8 mouse cellular contexts compared by ENCODE assay signal in the genomic region with DNA sequence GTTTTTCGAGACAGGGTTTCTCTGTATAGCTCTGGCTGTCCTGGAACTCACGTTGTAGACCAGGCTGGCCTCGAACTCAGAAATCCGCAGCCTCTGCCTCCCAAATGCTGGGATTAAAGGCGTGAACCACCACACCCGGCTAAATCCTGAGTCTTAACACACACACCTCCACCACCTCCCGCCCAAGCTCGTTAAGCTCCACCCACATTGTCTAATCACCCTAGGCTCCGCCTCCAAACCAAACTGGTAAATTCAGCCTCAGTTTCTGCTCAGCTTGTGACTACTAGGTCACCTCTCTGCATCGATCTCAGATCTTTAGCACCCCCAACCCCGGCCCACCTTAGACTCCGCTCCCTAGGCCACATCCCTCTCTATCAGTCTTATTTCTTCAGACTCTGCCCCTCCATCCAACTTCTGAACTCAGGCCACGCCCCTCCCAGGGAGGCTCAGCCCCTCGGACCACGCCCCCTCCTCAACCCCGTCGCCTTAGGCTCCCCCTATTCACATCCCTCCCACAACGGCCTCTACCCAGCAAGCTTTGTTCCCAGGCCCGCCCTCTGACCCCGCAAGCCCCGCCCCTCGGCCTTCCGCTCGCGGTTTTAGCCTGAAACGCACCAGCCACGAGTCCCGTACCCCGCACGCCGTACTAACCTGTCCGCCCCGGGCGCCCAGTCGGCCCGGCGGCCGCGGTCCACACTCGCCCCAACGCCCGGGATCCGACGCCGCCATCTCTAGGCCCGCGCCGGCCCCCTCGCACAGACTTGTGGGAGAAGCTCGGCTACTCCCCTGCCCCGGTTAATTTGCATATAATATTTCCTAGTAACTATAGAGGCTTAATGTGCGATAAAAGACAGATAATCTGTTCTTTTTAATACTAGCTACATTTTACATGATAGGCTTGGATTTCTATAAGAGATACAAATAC. TPM values are rescaled to one million over a fixed set of nuclear protein-coding genes. Genes with fewer than 3 reads are reported as not detected.
DNase-seq lines count a peak whose midpoint lies in the region; ATAC-seq and TF ChIP-seq lines count a peak whose summit lies in the region.

Gene Med16, minus strand, starts transcription at position 757 of the 925 bp plus-strand sequence.

- H3K4me1 ChIP-seq in ES-Bruce4 (ENCODE audit: control insufficient read depth, insufficient read depth, low read length): no peaks in the 10 kb centered on the region
- peaks cover 4% of the 10 kb centered on the region; the same call in 1 of the 2 replicates for H3K4me1 ChIP-seq in forebrain, embryonic 14.5 days (ENCODE audit: control insufficient read depth, insufficient read depth, low read length)
- H3K4me1 ChIP-seq in neural tube, embryonic 15.5 days: peaks cover 16% of the 10 kb centered on the region

- no peaks in the 10 kb centered on the region for H3K36me3 ChIP-seq in ES-Bruce4 (ENCODE audit: control insufficient read depth, insufficient read depth, low read length, poor library complexity, severe bottlenecking)
- peaks cover 44% of the 10 kb centered on the region for H3K36me3 ChIP-seq in forebrain, embryonic 14.5 days (ENCODE audit: control insufficient read depth, insufficient read depth, low read length)
- peaks cover 44% of the 10 kb centered on the region for H3K36me3 ChIP-seq in neural tube, embryonic 15.5 days

- 2% methylated on average over 52 of the region's 52 CpGs for WGBS in forebrain, embryonic 14.5 days
- WGBS in neural tube, embryonic 15.5 days: 1% methylated on average over 52 of the region's 52 CpGs

- H3K9me3 ChIP-seq in ES-Bruce4 (replicated peaks; ENCODE audit: control insufficient read depth, insufficient read depth, low read length, poor library complexity, severe bottlenecking): no peaks in the 10 kb centered on the region
- no peaks in the 10 kb centered on the region for H3K9me3 ChIP-seq in forebrain, embryonic 14.5 days (replicated peaks; ENCODE audit: control insufficient read depth, low read length)
- no peaks in the 10 kb centered on the region for H3K9me3 ChIP-seq in neural tube, embryonic 15.5 days (replicated peaks)

- TF ChIP-seq CTCF in ES-Bruce4 (IDR thresholded peaks at IDR 0.05; ENCODE audit: low read depth, low read length): no peak

- no peak for TF ChIP-seq POLR2A in ES-Bruce4 (IDR thresholded peaks at IDR 0.05; ENCODE audit: insufficient read depth, low read length)

- TF ChIP-seq EP300 in ES-Bruce4 (IDR thresholded peaks at IDR 0.05; ENCODE audit: insufficient read depth, low read depth, low read length): no peak

- peak within 1 kb of the TSS; percentile 84 for H3K27ac ChIP-seq in ES-Bruce4 (ENCODE audit: insufficient read depth, low read length)
- peak within 1 kb of the TSS; percentile 96 for H3K27ac ChIP-seq in forebrain, embryonic 14.5 days (ENCODE audit: low read depth, low read length)
- H3K27ac ChIP-seq in neural tube, embryonic 15.5 days (replicated peaks): peak within 1 kb of the TSS; percentile 99

- intact Hi-C loops in heart, postnatal 14 days (cut with DNase I): no loop called here

- peak; percentile 79 for ATAC-seq in cerebellum, adult (ENCODE audit: insufficient number of reproducible peaks, low FRiP score, low TSS enrichment)
- ATAC-seq in forebrain, embryonic 14.5 days: peak; percentile 93
- ATAC-seq in neural tube, embryonic 15.5 days (ENCODE audit: low FRiP score): peak; percentile 95

- no peaks in the 10 kb centered on the region for H3K27me3 ChIP-seq in ES-Bruce4 (ENCODE audit: control insufficient read depth, insufficient read depth, low read length, poor library complexity, severe bottlenecking)
- H3K27me3 ChIP-seq in forebrain, embryonic 14.5 days (replicated peaks; ENCODE audit: control insufficient read depth, insufficient read depth, low read length): no peaks in the 10 kb centered on the region
- H3K27me3 ChIP-seq in neural tube, embryonic 15.5 days (replicated peaks): no peaks in the 10 kb centered on the region

- H3K9ac ChIP-seq in ES-Bruce4 (ENCODE audit: low read depth, poor library complexity, severe bottlenecking): peak within 1 kb of the TSS; percentile 96
- peak within 1 kb of the TSS; percentile 88 for H3K9ac ChIP-seq in forebrain, embryonic 14.5 days (ENCODE audit: low read length)
- peak within 1 kb of the TSS; percentile 90 for H3K9ac ChIP-seq in neural tube, embryonic 15.5 days (replicated peaks)

- peak within 1 kb of the TSS; percentile 94 for H3K4me3 ChIP-seq in ES-Bruce4 (ENCODE audit: low read depth, low read length)
- peak within 1 kb of the TSS; percentile 56 for H3K4me3 ChIP-seq in forebrain, embryonic 14.5 days (ENCODE audit: low read depth, low read length)
- H3K4me3 ChIP-seq in neural tube, embryonic 15.5 days (replicated peaks): peak within 1 kb of the TSS; percentile 60

- H3K4me2 ChIP-seq in forebrain, embryonic 14.5 days (ENCODE audit: low read length): peak within 1 kb of the TSS; percentile 35
- H3K4me2 ChIP-seq in neural tube, embryonic 15.5 days: peak within 1 kb of the TSS; percentile 61

- DNase-seq in forebrain, embryonic 14.5 days (ENCODE audit: low spot score): peak; percentile 97
- peak; percentile 93 to 96 for DNase-seq in heart, postnatal 14 days
- DNase-seq in layer of hippocampus, adult 11-12 months (ENCODE audit: low spot score): peak; percentile 96
- DNase-seq in lung, adult 18-20 months: peak; percentile 97 to 98
- peak; percentile 98 for DNase-seq in testis, postnatal 14 days (ENCODE audit: low spot score)

RNA-seq across cellular contexts. Expression of gene Med16, which starts in this region (rescaled TPM):
- 17.4 and 17.5 TPM in 2 replicates for polyA plus RNA-seq in ES-Bruce4 (2011; ENCODE audit: insufficient read depth, insufficient read length, low read depth, missing spikeins)
- polyA plus RNA-seq in forebrain, embryonic 14.5 days (2014; fragmentation: Nextera tagmentation; extraction: Ambion mirVana): 40.5 and 47.6 TPM in 2 replicates
- total RNA-seq in heart, postnatal 14 days (2021): 10 to 100 TPM; 48.3 to 51.5 TPM
- 44.9 and 46.7 TPM in 2 replicates for polyA plus RNA-seq in neural tube, embryonic 15.5 days (2015; fragmentation: Nextera tagmentation; extraction: Ambion mirVana)

Comparison
In these comparisons a context has a peak if more than half of its experiments do, and no peak if none do; other contexts are left out.
1. Peak in every context shown above with its lines: DNase-seq, ATAC-seq, H3K4me3 ChIP-seq and H3K27ac ChIP-seq.